In genomic region chr1:92906779-92907631, GRCm38 (mm10) we compare ENCODE assay signal across 7 mouse cellular contexts. TPM values are rescaled to one million over a fixed set of nuclear protein-coding genes. Genes with fewer than 3 reads are reported as not detected.
DNase-seq lines count a peak whose midpoint lies in the region; ATAC-seq lines count a peak whose summit lies in the region.

Gene Dusp28, plus strand, starts transcription at chr1:92906981.

- no peaks in the 10 kb centered on the region for H3K36me3 ChIP-seq in intestine, embryonic 15.5 days

- H3K9ac ChIP-seq in intestine, embryonic 15.5 days: peak within 1 kb of the TSS; percentile 60

- no peaks in the 10 kb centered on the region for H3K27me3 ChIP-seq in intestine, embryonic 15.5 days (replicated peaks)

- intact Hi-C loops in gastrocnemius, postnatal 36 days (cut with DNase I): no loop called here
- intact Hi-C loops in left cerebral cortex, postnatal 25 days (cut with DNase I): loop anchor here (1.0 to 5.0 kb wide), 2 partner anchors 27 to 265 kb away; partner anchors contain the start of genes Capn10 and Cops9

- peaks cover 31% of the 10 kb centered on the region for H3K4me1 ChIP-seq in intestine, embryonic 15.5 days (replicated peaks)

- H3K9me3 ChIP-seq in intestine, embryonic 15.5 days: no peaks in the 10 kb centered on the region

- ATAC-seq in intestine, embryonic 15.5 days: peak; percentile 91

- H3K4me2 ChIP-seq in intestine, embryonic 15.5 days (replicated peaks): peak within 1 kb of the TSS; percentile 86

- under 1% methylated on average over 81 of the region's 81 CpGs for WGBS in intestine, embryonic 15.5 days

- DNase-seq in adrenal gland, postnatal 10 days: peak; percentile 93
- peak; percentile 78 for DNase-seq in embryo, embryonic 11.5 days (ENCODE audit: low read depth, low spot score)
- DNase-seq in gastrocnemius, postnatal 36 days: peak; percentile 78 to 84
- DNase-seq in left cerebral cortex, postnatal 25 days (ENCODE audit: low spot score in 2 of 2): peak; percentile 84 to 89
- peak; percentile 90 for DNase-seq in mesoderm, embryonic 11.5 days (ENCODE audit: low read depth, low spot score)
- DNase-seq in right cerebral cortex, postnatal 36 days (ENCODE audit: low spot score in 2 of 2): peak; percentile 78 to 79

- peak within 1 kb of the TSS; percentile 91 for H3K27ac ChIP-seq in intestine, embryonic 15.5 days

- H3K4me3 ChIP-seq in intestine, embryonic 15.5 days (replicated peaks): peak within 1 kb of the TSS; percentile 67

RNA-seq across cellular contexts. Expression of gene Dusp28, which starts in this region (rescaled TPM):
- 10 to 100 TPM; 13.5 to 17.0 TPM for total RNA-seq in adrenal gland, postnatal 10 days (2021)
- 10 to 100 TPM; 20.4 to 22.2 TPM for total RNA-seq in gastrocnemius, postnatal 36 days (2021)
- polyA plus RNA-seq in intestine, embryonic 15.5 days (2015; fragmentation: Nextera tagmentation; extraction: Ambion mirVana): 14.1 and 14.7 TPM in 2 replicates
- total RNA-seq in left cerebral cortex, postnatal 25 days (2021): 10 to 100 TPM; 11.7 to 13.0 TPM

Comparison
In these comparisons a context has a peak if more than half of its experiments do, and no peak if none do; other contexts are left out.
1. Peak in every context shown above with its lines: DNase-seq, ATAC-seq, H3K4me3 ChIP-seq and H3K27ac ChIP-seq.